Comparison of ENCODE assay signal across 11 mouse cellular contexts in genomic region chr2:73973774-73974173, GRCm38 (mm10).
"Had no signal": no experiment of that assay in that cellular context is flagged by ENCODE, and none has a peak within 500 bp of the region (broad histone marks: within the 10 kb centered on the region; RNA-seq: fewer than 3 reads in every experiment).

No protein-coding gene starts in this region.

- H3K4me2 ChIP-seq: limb, embryonic 15.5 days; liver, embryonic 12.5 days; lung, embryonic 14.5 days; neural tube, embryonic 12.5 days had no signal

- H3K9me3 ChIP-seq: limb, embryonic 15.5 days; liver, embryonic 12.5 days; neural tube, embryonic 12.5 days had no signal

- DNase-seq: kidney, adult 8-10 months; kidney, postnatal 25 days; lung, embryonic 14.5 days; lung, postnatal 14 days; midbrain, embryonic 14.5 days; retina, postnatal 1 day; thymus, postnatal 4 days had no signal

- H3K4me1 ChIP-seq: liver, embryonic 12.5 days; neural tube, embryonic 12.5 days had no signal

- H3K27ac ChIP-seq: limb, embryonic 15.5 days; liver, embryonic 12.5 days; neural tube, embryonic 12.5 days; stomach, postnatal 0 days had no signal

- H3K27me3 ChIP-seq: neural tube, embryonic 12.5 days had no signal

- ATAC-seq: liver, embryonic 12.5 days had no signal

- H3K4me3 ChIP-seq: limb, embryonic 15.5 days; liver, embryonic 12.5 days; neural tube, embryonic 12.5 days had no signal

- H3K9ac ChIP-seq: limb, embryonic 15.5 days; liver, embryonic 12.5 days; lung, embryonic 14.5 days; neural tube, embryonic 12.5 days had no signal

- H3K36me3 ChIP-seq: limb, embryonic 15.5 days; liver, embryonic 12.5 days; neural tube, embryonic 12.5 days had no signal
